Mouse (Mus musculus): ENCODE data around the gene S1pr5.
"Not testable (repeated sequence)": the region's sequence is repeated elsewhere in the genome, so short reads cannot be mapped to it uniquely, and the experiment has no call there.

Gene S1pr5

GRCm38 (mm10) chr9:21204528-21205272 lies 43.5 kb downstream of the S1pr5 start:
- peak; percentile 54 for DNase-seq (ENCODE audit: low spot score)

DNA sequence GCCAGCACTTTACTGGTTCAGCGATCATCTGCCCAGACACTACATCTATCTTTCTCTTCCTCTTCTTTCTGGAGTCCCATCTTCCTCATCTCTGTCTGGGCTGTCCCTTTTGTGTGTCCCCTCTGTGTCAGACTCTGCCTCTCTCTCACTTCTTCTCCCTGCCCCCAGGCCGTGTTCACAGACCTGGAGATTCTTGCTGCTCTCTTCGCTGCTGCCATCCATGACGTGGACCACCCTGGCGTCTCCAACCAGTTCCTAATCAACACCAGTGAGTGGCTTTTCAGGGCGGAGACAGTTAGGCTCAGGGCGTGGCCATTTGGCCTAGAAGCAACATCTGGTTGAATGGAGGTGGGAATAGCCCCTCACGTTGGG lies 44.1 kb downstream of the S1pr5 start:
- DNase-seq (ENCODE audit: low spot score) = no peak

GRCm38 (mm10) chr9:21198960-21199359 lies 49.3 kb downstream of the S1pr5 start:
- DNase-seq (ENCODE audit: low spot score) = no peak

- DNase-seq (ENCODE audit: low spot score) = peak; percentile 81
Measured at GRCm38 (mm10) chr9:21197981-21198380, 50.3 kb downstream of the S1pr5 start.

DNA sequence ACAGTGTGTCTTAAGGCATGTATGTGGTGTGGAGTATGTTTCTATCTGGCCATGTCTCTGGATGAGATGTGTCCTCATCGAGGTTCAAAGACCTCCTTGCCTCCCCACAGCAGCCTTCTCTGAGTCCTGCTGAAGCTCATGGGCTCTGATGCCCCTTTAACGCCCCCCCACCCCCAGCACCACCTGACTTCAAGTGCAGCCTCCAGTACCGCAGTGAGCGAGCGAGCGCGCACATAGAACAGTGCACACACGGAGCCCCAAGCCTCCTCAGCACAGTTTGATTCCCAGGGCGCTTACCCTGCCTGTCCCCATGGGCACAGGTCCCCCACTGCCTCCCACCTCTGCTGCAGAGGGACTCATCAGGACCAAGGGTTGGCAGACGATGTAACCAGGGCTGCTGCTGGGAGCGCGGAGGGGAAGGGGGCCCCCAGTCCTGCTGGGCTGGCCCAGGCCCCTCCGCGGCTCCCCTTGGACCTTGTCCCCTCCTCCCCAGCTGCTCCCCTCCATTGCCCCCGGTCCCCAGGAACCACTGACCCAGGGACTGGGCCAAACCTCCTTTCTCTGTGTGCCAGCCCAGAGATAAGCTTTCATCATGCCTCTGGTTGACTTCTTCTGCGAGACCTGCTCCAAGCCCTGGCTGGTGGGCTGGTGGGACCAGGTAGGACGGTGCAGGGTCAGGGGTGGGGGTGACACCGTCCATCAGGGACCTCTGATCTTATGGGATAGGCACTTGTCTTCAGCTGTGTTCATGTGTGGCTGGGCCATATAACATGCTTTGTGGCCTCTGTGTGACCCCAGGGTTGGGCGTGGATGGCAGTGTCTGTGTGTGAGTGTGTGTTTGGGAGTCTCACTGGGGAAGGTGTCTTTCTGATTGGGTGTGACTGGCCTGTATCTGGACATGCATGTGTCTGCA lies 51.5 kb downstream of the S1pr5 start:
- peak; percentile 70 for DNase-seq (ENCODE audit: low spot score)

DNA sequence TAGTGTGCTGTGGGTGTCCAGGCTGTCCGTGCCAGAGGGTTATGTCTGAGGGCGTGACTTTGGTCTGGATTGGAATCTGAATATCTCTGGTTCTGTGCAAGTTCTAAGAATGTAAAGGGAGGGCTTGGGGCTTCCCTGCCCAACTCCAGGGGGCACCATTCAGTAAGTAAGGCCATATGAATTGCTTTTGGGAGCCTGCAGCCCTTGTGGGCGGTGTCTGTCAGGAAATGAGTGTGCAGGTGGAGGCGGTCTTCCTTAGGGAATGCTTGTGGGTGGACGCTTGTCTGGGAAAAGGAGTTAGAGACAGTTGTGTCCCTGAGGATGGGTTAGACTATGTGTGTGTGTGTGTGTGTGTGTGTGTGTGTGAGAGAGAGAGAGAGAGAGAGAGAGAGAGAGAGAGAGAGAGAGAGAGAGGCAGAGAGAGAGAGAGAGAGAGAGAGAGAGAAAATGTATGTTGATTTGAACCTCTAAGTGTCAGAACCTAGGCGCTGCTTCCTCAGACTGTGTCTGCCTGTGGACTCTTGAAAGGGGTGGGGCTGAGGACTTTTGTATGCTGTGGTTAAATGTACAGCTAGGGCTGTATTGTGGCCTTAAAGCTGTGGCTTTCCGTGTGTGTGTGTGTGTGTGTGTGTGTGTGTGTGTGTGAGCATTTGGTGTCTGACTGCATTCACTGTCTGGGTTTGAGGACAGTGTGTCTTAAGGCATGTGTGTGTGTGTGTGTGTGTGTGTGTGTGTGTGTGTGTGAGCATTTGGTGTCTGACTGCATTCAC lies 52.3 kb downstream of the S1pr5 start:
- not testable (repeated sequence) for DNase-seq (ENCODE audit: low spot score)

DNA sequence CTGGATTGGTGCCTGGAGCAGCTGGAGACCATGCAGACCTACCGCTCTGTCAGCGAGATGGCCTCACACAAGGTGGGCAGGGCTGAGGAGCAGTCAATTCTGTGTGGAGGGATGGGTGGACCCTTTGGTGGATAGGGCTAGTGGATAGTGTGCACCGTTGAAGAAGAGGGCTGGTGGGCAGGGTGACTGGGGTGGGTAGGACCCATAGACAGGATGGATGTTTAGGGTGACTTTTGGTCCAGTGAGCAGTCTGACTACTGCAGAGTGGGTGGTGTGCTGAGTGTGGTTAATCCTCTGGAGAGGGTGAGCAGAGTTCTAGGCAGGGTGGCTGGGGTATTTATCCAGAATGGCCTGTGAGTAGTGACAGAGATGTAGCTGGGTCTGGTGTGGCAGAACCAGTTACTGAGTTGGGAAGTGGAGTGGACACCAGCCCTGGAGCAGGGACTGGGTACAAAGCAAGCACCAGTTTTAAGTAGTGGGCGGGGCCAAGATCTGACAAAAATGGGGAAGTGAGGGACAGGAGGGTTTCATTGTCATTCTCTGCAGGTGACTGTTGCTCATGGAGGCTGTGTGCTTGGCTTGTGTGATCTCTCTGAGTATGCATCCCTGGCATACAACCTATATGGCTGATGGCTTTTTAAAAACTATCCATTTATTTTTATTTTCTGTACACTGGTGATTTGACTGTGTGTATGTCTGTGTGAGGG lies 53.3 kb downstream of the S1pr5 start:
- no peak for DNase-seq (ENCODE audit: low spot score)

DNA sequence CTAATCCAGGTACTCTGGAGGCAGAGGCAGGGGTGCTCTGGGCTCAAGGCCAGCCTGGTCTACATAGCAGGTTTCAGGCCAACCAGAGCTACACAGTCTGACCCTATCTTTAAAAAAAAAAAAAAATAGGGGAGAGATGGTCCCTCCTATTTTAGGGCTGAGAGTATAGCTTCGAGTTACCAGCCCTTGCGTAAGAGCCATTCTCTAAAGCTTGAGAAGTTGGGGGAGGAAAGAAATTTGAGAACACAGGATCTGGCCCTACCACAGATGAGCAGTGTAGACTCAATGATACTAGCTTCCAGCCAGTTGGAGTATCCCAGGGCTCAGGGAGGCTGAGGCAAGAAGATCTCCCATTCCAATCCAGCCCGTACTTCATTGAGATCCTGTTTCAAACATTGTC lies 54.5 kb downstream of the S1pr5 start:
- DNase-seq (ENCODE audit: low spot score) = no peak

Measured in layer of hippocampus, adult 11-12 months (tissue).